Mouse (Mus musculus): Measurements from ENCODE around the gene Mkrn1. TPM values are rescaled to one million over a fixed set of nuclear protein-coding genes. Genes with fewer than 3 reads are reported as not detected.
A peak's percentile ranks its signal among the peaks of the same experiment; 100 is the strongest.
"Not testable (repeated sequence)": the region's sequence is repeated elsewhere in the genome, so short reads cannot be mapped to it uniquely, and the experiment has no call there.

The Mkrn1 gene
- polyA plus RNA-seq, 1 experiment from 2014 or later: 215 TPM

- WGBS: 11% methylated on average over 19 of the region's 19 CpGs
Observed at GRCm38 (mm10) chr6:39445801-39446572, 25.7 kb upstream of the Mkrn1 start.

GRCm38 (mm10) chr6:39442786-39443287 is 22.6 kb upstream of the Mkrn1 start:
- H3K36me3 ChIP-seq: no peaks in the 10 kb centered on the region

More at GRCm38 (mm10) chr6:39445801-39446572, 25.7 kb upstream of the Mkrn1 start:
- ATAC-seq (ENCODE audit: low read depth): no peak
- no peaks in the 10 kb centered on the region for H3K4me1 ChIP-seq (replicated peaks)
- no peak overlapping the region for H3K9ac ChIP-seq
- H3K27ac ChIP-seq (replicated peaks): no peak overlapping the region
- no peak overlapping the region for H3K4me3 ChIP-seq
- H3K9me3 ChIP-seq: no peaks in the 10 kb centered on the region
- H3K4me2 ChIP-seq: peak overlapping the region; percentile 6
- H3K36me3 ChIP-seq: no peaks in the 10 kb centered on the region
- H3K27me3 ChIP-seq: no peaks in the 10 kb centered on the region

GRCm38 (mm10) chr6:39440207-39440606 is 19.9 kb upstream of the Mkrn1 start:
- H3K4me3 ChIP-seq: no peak overlapping the region
- H3K9me3 ChIP-seq: no peaks in the 10 kb centered on the region
- no peak overlapping the region for H3K27ac ChIP-seq (replicated peaks)
- no peak for ATAC-seq (ENCODE audit: low read depth)
- H3K27me3 ChIP-seq: no peaks in the 10 kb centered on the region
- H3K36me3 ChIP-seq: no peaks in the 10 kb centered on the region
- H3K9ac ChIP-seq: no peak overlapping the region
- H3K4me2 ChIP-seq: no peak overlapping the region
- H3K4me1 ChIP-seq (replicated peaks): no peaks in the 10 kb centered on the region

More at GRCm38 (mm10) chr6:39442786-39443287, 22.6 kb upstream of the Mkrn1 start:
- Histone ChIP-seq H3K4me1 (replicated peaks) (no peaks in the 10 kb centered on the region), H3K4me2 (no peak overlapping the region), H3K27ac (replicated peaks) (no peak overlapping the region), H3K9me3 (no peaks in the 10 kb centered on the region), H3K27me3 (no peaks in the 10 kb centered on the region), H3K9ac (no peak overlapping the region), H3K4me3 (no peak overlapping the region)
- ATAC-seq (ENCODE audit: low read depth): no peak

- not testable (repeated sequence) for H3K36me3 ChIP-seq; H3K27me3 ChIP-seq; H3K27ac ChIP-seq (replicated peaks); H3K4me3 ChIP-seq; H3K9me3 ChIP-seq; H3K4me1 ChIP-seq (replicated peaks); H3K4me2 ChIP-seq; H3K9ac ChIP-seq; ATAC-seq (ENCODE audit: low read depth)
- 89% methylated on average over 6 of the region's 6 CpGs for WGBS
Observed at GRCm38 (mm10) chr6:39437519-39437918, 17.3 kb upstream of the Mkrn1 start.

- no peak overlapping the region for H3K9ac ChIP-seq
- WGBS: 76% methylated on average over 5 of the region's 5 CpGs
Observed at GRCm38 (mm10) chr6:39435875-39436274, 15.6 kb upstream of the Mkrn1 start.

GRCm38 (mm10) chr6:39434886-39435492 is 14.7 kb upstream of the Mkrn1 start:
- peak overlapping the region; percentile 46 for H3K27ac ChIP-seq (replicated peaks)
- H3K4me3 ChIP-seq: no peak overlapping the region
- no peaks in the 10 kb centered on the region for H3K9me3 ChIP-seq
- H3K4me1 ChIP-seq (replicated peaks): no peaks in the 10 kb centered on the region
- H3K4me2 ChIP-seq: no peak overlapping the region
- H3K27me3 ChIP-seq: no peaks in the 10 kb centered on the region
- WGBS: 3% methylated on average over 2 of the region's 2 CpGs
- no peaks in the 10 kb centered on the region for H3K36me3 ChIP-seq
- no peak overlapping the region for H3K9ac ChIP-seq
- ATAC-seq (ENCODE audit: low read depth): peak; percentile 50

More at GRCm38 (mm10) chr6:39435875-39436274, 15.6 kb upstream of the Mkrn1 start:
- Histone ChIP-seq H3K9me3 (no peaks in the 10 kb centered on the region), H3K36me3 (no peaks in the 10 kb centered on the region), H3K4me1 (replicated peaks) (no peaks in the 10 kb centered on the region), H3K27me3 (no peaks in the 10 kb centered on the region), H3K4me3 (no peak overlapping the region), H3K4me2 (no peak overlapping the region), H3K27ac (replicated peaks) (no peak overlapping the region; the same call in 1 of the 2 replicates)
- ATAC-seq (ENCODE audit: low read depth): no peak

DNA sequence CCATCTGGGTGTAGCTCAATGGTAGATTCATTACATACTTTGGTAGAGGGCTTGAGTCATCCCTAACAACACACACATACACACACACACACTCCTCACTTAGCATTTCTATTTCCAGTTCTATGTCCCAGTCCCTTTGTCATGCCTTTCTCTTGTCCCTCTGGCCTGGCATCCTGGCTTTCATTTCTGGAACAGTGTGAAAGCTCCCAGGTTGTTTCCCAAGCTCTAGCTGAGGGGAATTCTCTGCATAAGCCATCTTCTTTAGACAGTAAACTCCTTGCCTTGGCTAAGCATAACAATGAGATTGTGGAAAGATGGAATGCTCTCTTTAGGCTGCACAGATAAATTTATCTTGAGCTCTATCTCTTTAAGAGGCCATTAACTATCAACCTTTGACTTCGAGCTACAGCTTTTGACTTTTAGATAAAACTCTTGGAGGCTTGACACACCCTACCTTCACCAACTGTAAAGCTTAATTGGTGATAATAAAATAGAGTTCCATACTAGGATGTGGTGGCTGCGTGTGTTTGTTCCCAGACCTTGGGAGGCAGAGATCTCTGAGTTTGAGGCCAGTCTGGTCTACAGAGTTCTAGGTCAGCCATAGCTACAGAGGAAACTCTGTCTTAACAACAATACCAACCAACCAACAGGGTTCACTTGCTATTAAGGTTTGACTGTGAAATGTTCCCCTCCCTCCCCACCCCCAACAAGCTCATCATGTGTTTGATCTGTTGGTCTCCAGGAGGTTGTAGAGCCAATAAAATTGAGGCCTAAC is 14.0 kb upstream of the Mkrn1 start:
- Histone ChIP-seq H3K4me1 (replicated peaks) (no peaks in the 10 kb centered on the region), H3K27me3 (no peaks in the 10 kb centered on the region), H3K9me3 (no peaks in the 10 kb centered on the region), H3K4me3 (no peak overlapping the region), H3K4me2 (no peak overlapping the region), H3K27ac (replicated peaks) (peak overlapping the region; percentile 46), H3K9ac (no peak overlapping the region), H3K36me3 (no peaks in the 10 kb centered on the region)
- 47% methylated on average over 2 of the region's 2 CpGs for WGBS
- ATAC-seq (ENCODE audit: low read depth): no peak

DNA sequence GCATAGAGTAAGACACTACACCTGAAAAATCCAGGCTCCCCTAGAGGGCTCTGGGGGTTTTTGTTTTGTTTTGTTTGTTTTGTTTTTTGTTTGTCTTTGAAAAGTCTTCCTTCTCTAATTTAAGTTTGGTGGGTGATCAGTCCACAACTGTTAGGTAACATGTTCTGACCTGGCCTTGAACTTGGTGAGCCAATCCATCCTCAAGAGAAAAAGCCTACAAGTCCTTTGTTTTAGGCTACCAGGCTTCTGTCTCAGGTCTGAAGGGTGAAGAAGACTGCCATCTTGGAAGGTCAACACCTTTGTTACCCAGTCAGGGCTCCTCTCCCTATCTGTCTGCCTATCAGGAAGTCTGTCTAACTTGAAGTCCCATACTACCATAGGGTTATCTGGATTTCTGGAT is 13.4 kb upstream of the Mkrn1 start:
- H3K9me3 ChIP-seq: no peaks in the 10 kb centered on the region
- no peaks in the 10 kb centered on the region for H3K27me3 ChIP-seq

DNA sequence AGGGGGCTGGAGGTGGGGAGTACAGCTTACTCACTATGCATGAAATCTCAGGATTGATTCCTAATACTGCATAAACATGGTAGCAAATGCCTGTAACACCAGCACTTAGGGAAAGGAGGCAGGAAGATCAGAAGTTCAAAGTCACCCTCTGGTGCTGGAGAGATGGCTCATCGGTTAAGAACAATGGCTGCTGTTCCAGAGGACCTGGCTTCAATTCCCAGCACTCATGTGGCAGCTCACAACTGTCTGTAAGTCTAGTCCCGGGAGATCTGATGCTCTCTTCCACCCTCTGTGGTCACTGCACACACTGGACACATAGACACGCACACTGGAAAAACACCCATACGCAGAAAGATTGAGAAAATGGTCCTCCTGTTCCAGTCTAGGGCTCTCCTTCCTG is 12.9 kb upstream of the Mkrn1 start:
- no peak for ATAC-seq (ENCODE audit: low read depth)
- Histone ChIP-seq H3K4me1 (replicated peaks) (no peaks in the 10 kb centered on the region), H3K4me3 (no peak overlapping the region), H3K27ac (replicated peaks) (no peak overlapping the region), H3K4me2 (no peak overlapping the region), H3K9ac (no peak overlapping the region), H3K27me3 (no peaks in the 10 kb centered on the region), H3K9me3 (no peaks in the 10 kb centered on the region), H3K36me3 (no peaks in the 10 kb centered on the region)
- WGBS: 85% methylated on average over 4 of the region's 4 CpGs

More for the DNA sequence above, 13.4 kb upstream of the Mkrn1 start:
- Histone ChIP-seq H3K36me3 (no peaks in the 10 kb centered on the region), H3K9ac (no peak overlapping the region), H3K4me3 (no peak overlapping the region), H3K4me2 (no peak overlapping the region), H3K4me1 (replicated peaks) (no peaks in the 10 kb centered on the region), H3K27ac (replicated peaks) (no peak overlapping the region)
- no peak for ATAC-seq (ENCODE audit: low read depth)

- no peak overlapping the region for H3K4me3 ChIP-seq
- WGBS: 80% methylated on average over 11 of the region's 11 CpGs
- H3K4me2 ChIP-seq: no peak overlapping the region
- H3K27me3 ChIP-seq: no peaks in the 10 kb centered on the region
- no peak for ATAC-seq (ENCODE audit: low read depth)
- H3K27ac ChIP-seq (replicated peaks): no peak overlapping the region
- H3K4me1 ChIP-seq (replicated peaks): no peaks in the 10 kb centered on the region
- no peak overlapping the region for H3K9ac ChIP-seq
- H3K9me3 ChIP-seq: no peaks in the 10 kb centered on the region
- H3K36me3 ChIP-seq: no peaks in the 10 kb centered on the region
Observed at GRCm38 (mm10) chr6:39430722-39431121, 10.5 kb upstream of the Mkrn1 start.

DNA sequence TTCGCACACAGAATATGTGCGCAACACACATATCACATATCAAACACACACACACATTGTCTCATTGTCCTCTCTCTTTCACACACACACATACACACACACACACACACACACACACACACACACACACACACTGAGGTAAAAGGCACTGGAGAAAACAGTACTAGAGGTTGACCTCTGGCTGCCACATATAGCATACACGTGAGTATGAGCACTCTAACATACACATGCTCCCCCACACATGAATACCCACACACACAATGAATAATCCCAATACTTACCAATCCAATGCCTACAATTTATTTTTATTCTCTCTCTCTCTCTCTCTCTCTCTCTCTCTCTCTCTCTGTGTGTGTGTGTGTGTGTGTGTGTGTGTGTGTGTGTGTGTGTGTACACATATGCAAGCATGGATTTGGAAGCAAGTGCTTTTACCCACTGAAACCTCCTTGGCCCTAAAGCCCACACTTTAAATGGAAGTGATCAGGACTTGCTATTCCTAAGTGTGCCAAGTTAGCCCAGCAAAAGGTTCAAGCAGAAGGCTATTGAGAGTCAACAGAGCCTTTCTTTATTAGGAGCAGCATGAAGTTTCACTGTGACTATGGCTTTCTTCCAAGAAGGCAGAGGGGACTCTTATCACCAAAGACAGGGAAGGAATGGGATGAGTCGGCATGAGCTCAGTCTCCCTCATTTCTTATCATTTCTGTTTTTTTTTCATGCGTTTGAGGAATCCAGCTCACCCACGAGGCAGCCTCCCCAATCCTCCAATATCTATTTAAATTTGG is 8.9 kb upstream of the Mkrn1 start:
- no peaks in the 10 kb centered on the region for H3K36me3 ChIP-seq
- 86% methylated on average over 6 of the region's 6 CpGs for WGBS
- no peaks in the 10 kb centered on the region for H3K27me3 ChIP-seq
- no peaks in the 10 kb centered on the region for H3K4me1 ChIP-seq (replicated peaks)
- H3K4me2 ChIP-seq: no peak overlapping the region
- no peak overlapping the region for H3K9ac ChIP-seq
- H3K4me3 ChIP-seq: no peak overlapping the region
- no peaks in the 10 kb centered on the region for H3K9me3 ChIP-seq
- no peak overlapping the region for H3K27ac ChIP-seq (replicated peaks)
- ATAC-seq (ENCODE audit: low read depth): no peak

All from neural tube, embryonic 13.5 days (tissue).